Mouse (Mus musculus) midbrain, embryonic 13.5 days (tissue): ENCODE measurements around the gene Prim2. TPM values are rescaled to one million over a fixed set of nuclear protein-coding genes. Genes with fewer than 3 reads are reported as not detected.

Experiments used
- ATAC-seq: fragments of 200-750 bp; cut with Nextera tagmentation; 2 replicates; pipeline ENCODE4 v1.8.0; 2017; ENCODE audit warnings: mild to moderate bottlenecking, moderate TSS enrichment, moderate library complexity
- H3K27ac ChIP-seq: fragments of 300-500 bp; sonication (generic); 2 replicates; pipeline ENCODE4 v1.5.1; 2015; ENCODE audit warnings: inconsistent platforms, mild to moderate bottlenecking, moderate library complexity
- H3K27me3 ChIP-seq: fragments of 300-500 bp; sonication (generic); 2 replicates; pipeline ENCODE4 v1.6.1; 2015; ENCODE audit warnings: mild to moderate bottlenecking, inconsistent platforms
- H3K36me3 ChIP-seq: fragments of 300-500 bp; sonication (generic); 2 replicates; pipeline ENCODE4 v1.6.1; 2015; ENCODE audit warnings: mild to moderate bottlenecking, inconsistent platforms
- H3K4me1 ChIP-seq: fragments of 300-500 bp; sonication (generic); replicated peaks from 2 replicates; pipeline ENCODE4 v1.6.1; 2015; ENCODE audit warnings: inconsistent platforms
- H3K4me2 ChIP-seq: fragments of 300-500 bp; sonication (generic); replicated peaks from 2 replicates; pipeline ENCODE4 v1.6.1; 2015; ENCODE audit warnings: moderate library complexity, mild to moderate bottlenecking, inconsistent platforms
- H3K4me3 ChIP-seq: fragments of 300-500 bp; sonication (generic); replicated peaks from 2 replicates; pipeline ENCODE4 v1.5.1; 2015; ENCODE audit warnings: mild to moderate bottlenecking, inconsistent platforms
- H3K9ac ChIP-seq: fragments of 300-500 bp; sonication (generic); replicated peaks from 2 replicates; pipeline ENCODE4 v1.6.1; 2015; ENCODE audit warnings: mild to moderate bottlenecking, inconsistent platforms
- H3K9me3 ChIP-seq: fragments of 300-500 bp; sonication (generic); 2 replicates; pipeline ENCODE4 v1.6.1; 2016; ENCODE audit warnings: mild to moderate bottlenecking, inconsistent platforms
- WGBS: fragments of 180-500 bp; shearing (Covaris S2); methylation state at CpG from one replicate; pipeline ENCODE4 v1.1.7; 2015; 5-methylcytosine and 5-hydroxymethylcytosine counted together
- polyA plus RNA-seq: library from polyadenylated mRNA; unstranded; fragments of >200 nt; fragmentation: Nextera tagmentation; extraction: Ambion mirVana; gene quantifications from 2 replicates; pipeline ENCODE4 v1.2.1, GENCODE M21; 2015

Prim2 gene
- polyA plus RNA-seq, 1 experiment from 2014 or later: 27.7 TPM

DNA sequence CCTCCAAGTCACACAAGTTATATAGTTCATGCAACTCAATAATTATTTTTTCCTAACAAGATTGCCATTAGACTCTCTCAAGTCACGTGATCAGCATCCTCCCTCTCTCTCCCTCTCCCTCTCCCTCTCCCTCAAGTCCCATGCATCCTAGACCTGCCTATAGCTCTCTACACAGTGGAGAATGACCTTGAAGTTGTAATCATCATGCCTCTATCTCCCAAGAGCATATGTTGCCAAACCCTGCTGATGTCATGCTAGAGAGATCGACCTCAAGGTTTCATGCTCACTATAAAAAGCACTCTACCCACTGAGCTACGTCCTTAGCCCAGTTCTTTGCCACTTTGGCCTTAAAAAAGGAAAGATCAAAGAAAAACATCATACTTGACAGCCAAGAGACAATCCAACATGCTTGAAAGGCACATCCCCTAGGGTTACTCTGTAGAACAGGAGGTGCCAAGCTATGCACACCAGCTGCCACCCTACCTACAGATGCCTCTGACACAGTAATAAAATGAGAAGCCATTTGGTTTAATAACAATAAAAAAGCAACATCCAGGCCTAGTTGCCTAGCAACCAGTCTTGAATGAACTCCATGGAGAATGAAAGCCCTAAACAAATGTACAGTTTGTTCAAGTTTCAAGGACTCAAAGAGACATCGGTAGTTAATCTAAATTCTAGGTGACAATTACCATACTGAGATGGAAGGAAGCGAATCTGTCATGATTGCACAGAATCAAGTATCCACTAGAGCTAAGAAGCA lies 138.3 kb downstream of the Prim2 start:
- Histone ChIP-seq H3K27me3 (no peaks in the 10 kb centered on the region), H3K4me3 (no peak overlapping the region), H3K27ac (no peak overlapping the region), H3K4me2 (no peak overlapping the region), H3K36me3 (no peaks in the 10 kb centered on the region), H3K9ac (no peak overlapping the region), H3K4me1 (peaks cover 24% of the 10 kb centered on the region), H3K9me3 (no peaks in the 10 kb centered on the region)
- peak; percentile 68 for ATAC-seq
- WGBS: 57% methylated on average over 5 of the region's 5 CpGs

- Histone ChIP-seq H3K27me3 (no peaks in the 10 kb centered on the region), H3K36me3 (no peaks in the 10 kb centered on the region), H3K9me3 (no peaks in the 10 kb centered on the region), H3K4me3 (no peak overlapping the region), H3K4me1 (peaks cover 24% of the 10 kb centered on the region), H3K9ac (no peak overlapping the region), H3K4me2 (no peak overlapping the region), H3K27ac (no peak overlapping the region)
- 98% methylated on average over 2 of the region's 2 CpGs for WGBS
- no peak for ATAC-seq
These were observed 139.1 kb downstream of the Prim2 start for GRCm38 (mm10) chr1:33530491-33530890.

GRCm38 (mm10) chr1:33529543-33530232 lies 139.9 kb downstream of the Prim2 start:
- no peak overlapping the region for H3K9ac ChIP-seq
- no peak for ATAC-seq
- peaks cover 24% of the 10 kb centered on the region for H3K4me1 ChIP-seq
- no peaks in the 10 kb centered on the region for H3K36me3 ChIP-seq
- H3K9me3 ChIP-seq: no peaks in the 10 kb centered on the region
- no peak overlapping the region for H3K27ac ChIP-seq
- WGBS: 95% methylated on average over 8 of the region's 8 CpGs
- H3K27me3 ChIP-seq: no peaks in the 10 kb centered on the region
- H3K4me3 ChIP-seq: no peak overlapping the region
- no peak overlapping the region for H3K4me2 ChIP-seq

DNA sequence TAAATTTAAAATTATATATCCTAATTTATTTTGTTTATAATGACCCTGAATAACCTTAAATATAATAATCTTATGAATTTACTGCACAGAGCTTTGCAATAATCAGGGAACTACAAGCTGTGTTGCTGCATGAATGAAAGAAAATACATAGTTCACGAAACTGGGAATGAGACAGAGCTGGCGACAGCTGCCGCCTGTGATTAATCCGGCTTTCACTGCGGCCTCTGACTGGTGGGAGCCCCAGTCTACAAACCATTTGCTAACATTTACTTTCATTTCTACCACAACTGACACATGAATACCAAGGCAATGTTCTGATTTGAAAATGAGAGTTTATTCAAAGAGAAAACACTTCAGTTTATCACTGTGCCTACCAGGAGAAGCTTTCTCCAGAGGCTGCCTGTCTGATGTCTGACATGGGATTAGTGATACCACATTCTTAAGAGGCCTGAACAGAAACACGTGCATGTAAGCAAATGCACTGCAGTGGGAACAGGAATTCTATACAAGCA lies 142.2 kb downstream of the Prim2 start:
- 27% methylated on average over 6 of the region's 6 CpGs for WGBS

DNA sequence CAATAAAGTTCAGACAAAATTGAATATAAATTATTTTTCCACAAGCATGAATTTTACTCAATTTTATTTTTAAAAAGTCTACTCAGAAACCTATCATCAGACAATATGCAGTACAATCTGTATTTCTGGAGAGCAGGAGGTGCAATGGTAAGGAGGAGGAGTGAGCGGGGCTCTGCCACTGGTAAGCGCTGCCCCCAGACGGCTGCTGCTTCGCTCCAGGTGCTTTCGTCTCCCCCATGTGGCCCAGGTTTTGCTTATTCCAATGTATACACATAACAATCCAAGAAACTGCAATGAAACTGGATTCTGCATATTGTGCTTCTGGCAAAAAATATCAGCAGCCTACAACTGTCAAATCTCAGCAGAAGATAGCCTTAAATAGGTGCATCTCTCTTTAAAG lies 146.4 kb downstream of the Prim2 start:
- Histone ChIP-seq H3K27me3 (no peaks in the 10 kb centered on the region), H3K4me1 (peaks cover 12% of the 10 kb centered on the region), H3K36me3 (no peaks in the 10 kb centered on the region), H3K4me2 (no peak overlapping the region), H3K4me3 (no peak overlapping the region), H3K9ac (no peak overlapping the region), H3K9me3 (no peaks in the 10 kb centered on the region), H3K27ac (no peak overlapping the region)
- 85% methylated on average over 5 of the region's 5 CpGs for WGBS
- no peak for ATAC-seq

More for the DNA sequence above, 142.2 kb downstream of the Prim2 start:
- Histone ChIP-seq H3K9ac (no peak overlapping the region), H3K4me2 (no peak overlapping the region), H3K27ac (peak overlapping the region; percentile 61), H3K4me3 (no peak overlapping the region), H3K9me3 (no peaks in the 10 kb centered on the region), H3K27me3 (no peaks in the 10 kb centered on the region), H3K4me1 (peaks cover 24% of the 10 kb centered on the region), H3K36me3 (no peaks in the 10 kb centered on the region)
- peak; percentile 29; the same call in 1 of the 2 replicates for ATAC-seq

DNA sequence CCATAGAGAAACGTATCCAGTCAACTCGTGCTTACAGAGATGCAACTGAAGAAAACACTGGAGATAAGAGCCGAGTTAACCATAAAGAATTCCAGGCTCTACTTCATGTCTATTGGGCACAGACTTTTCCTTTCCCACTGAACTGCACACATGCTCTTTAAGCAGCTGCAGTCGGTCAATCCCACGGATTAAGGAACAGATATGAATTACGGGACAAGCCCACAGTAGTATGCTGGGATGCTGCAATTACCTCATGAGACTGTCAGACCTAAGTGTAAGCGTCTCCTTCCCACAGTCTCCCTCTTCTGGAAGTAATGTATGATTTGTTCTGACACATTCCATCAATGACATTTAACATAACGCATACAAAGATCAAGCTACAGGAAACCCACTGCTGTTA lies 154.5 kb downstream of the Prim2 start:
- Histone ChIP-seq H3K4me2 (no peak overlapping the region), H3K27ac (no peak overlapping the region), H3K4me3 (no peak overlapping the region), H3K36me3 (no peaks in the 10 kb centered on the region), H3K4me1 (no peaks in the 10 kb centered on the region), H3K9ac (no peak overlapping the region), H3K9me3 (no peaks in the 10 kb centered on the region), H3K27me3 (no peaks in the 10 kb centered on the region)
- 87% methylated on average over 8 of the region's 8 CpGs for WGBS
- no peak for ATAC-seq

DNA sequence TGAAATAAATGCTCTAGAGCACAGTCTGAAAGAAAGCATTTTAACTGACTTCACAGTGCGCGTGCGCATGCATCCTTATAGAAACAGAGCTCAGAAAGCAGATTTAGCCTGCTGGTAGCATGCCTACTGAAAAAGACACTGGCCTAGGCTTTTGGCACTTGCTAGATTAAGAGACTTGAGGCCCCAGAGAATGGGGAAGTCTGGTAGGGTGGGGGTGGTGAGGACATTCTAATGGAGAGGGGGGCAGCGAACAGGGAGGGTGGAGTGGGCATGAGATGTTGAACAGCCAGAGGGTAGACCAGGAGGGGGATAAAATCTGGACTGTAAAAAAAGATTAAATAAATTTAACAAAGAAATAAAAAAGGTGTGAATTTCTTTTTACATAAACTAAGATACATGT lies 158.3 kb downstream of the Prim2 start:
- no peak overlapping the region for H3K4me3 ChIP-seq
- WGBS: 91% methylated on average over 4 of the region's 4 CpGs
- no peaks in the 10 kb centered on the region for H3K4me1 ChIP-seq
- no peak overlapping the region for H3K4me2 ChIP-seq
- H3K9ac ChIP-seq: no peak overlapping the region
- H3K9me3 ChIP-seq: no peaks in the 10 kb centered on the region
- H3K36me3 ChIP-seq: no peaks in the 10 kb centered on the region
- H3K27ac ChIP-seq: no peak overlapping the region
- no peak for ATAC-seq
- no peaks in the 10 kb centered on the region for H3K27me3 ChIP-seq

GRCm38 (mm10) chr1:33504371-33504770 lies 165.2 kb downstream of the Prim2 start:
- 94% methylated on average over 5 of the region's 5 CpGs for WGBS
- H3K27me3 ChIP-seq: no peaks in the 10 kb centered on the region
- H3K4me3 ChIP-seq: no peak overlapping the region
- H3K36me3 ChIP-seq: no peaks in the 10 kb centered on the region
- no peak overlapping the region for H3K4me2 ChIP-seq
- H3K9ac ChIP-seq: no peak overlapping the region
- H3K27ac ChIP-seq: no peak overlapping the region
- H3K9me3 ChIP-seq: no peaks in the 10 kb centered on the region
- ATAC-seq: no peak
- 0 out of 2 replicates have a peak, but pooled peaks cover 6% of the 10 kb centered on the region for H3K4me1 ChIP-seq

GRCm38 (mm10) chr1:33502890-33503289 lies 166.7 kb downstream of the Prim2 start:
- H3K36me3 ChIP-seq: no peaks in the 10 kb centered on the region
- 89% methylated on average over 7 of the region's 7 CpGs for WGBS
- H3K9me3 ChIP-seq: no peaks in the 10 kb centered on the region
- 0 out of 2 replicates have a peak, but pooled peaks cover 6% of the 10 kb centered on the region for H3K4me1 ChIP-seq
- H3K27ac ChIP-seq: no peak overlapping the region
- H3K9ac ChIP-seq: no peak overlapping the region
- ATAC-seq: no peak
- no peak overlapping the region for H3K4me3 ChIP-seq
- H3K4me2 ChIP-seq: no peak overlapping the region
- H3K27me3 ChIP-seq: no peaks in the 10 kb centered on the region

GRCm38 (mm10) chr1:33502298-33502697 lies 167.3 kb downstream of the Prim2 start:
- Histone ChIP-seq H3K4me1 (0 out of 2 replicates have a peak, but pooled peaks cover 6% of the 10 kb centered on the region), H3K4me3 (no peak overlapping the region), H3K9ac (no peak overlapping the region), H3K4me2 (no peak overlapping the region), H3K36me3 (no peaks in the 10 kb centered on the region), H3K27ac (no peak overlapping the region), H3K27me3 (no peaks in the 10 kb centered on the region), H3K9me3 (no peaks in the 10 kb centered on the region)
- 55% methylated on average over 1 of the region's 1 CpGs for WGBS
- ATAC-seq: no peak

- Histone ChIP-seq H3K9ac (no peak overlapping the region), H3K9me3 (no peaks in the 10 kb centered on the region), H3K27ac (no peak overlapping the region; the same call in 1 of the 2 replicates), H3K4me1 (peaks cover 17% of the 10 kb centered on the region), H3K27me3 (no peaks in the 10 kb centered on the region), H3K4me3 (no peak overlapping the region), H3K4me2 (no peak overlapping the region), H3K36me3 (no peaks in the 10 kb centered on the region)
- 82% methylated on average over 9 of the region's 9 CpGs for WGBS
- no peak for ATAC-seq
These were observed 169.5 kb downstream of the Prim2 start for GRCm38 (mm10) chr1:33500111-33500510.

DNA sequence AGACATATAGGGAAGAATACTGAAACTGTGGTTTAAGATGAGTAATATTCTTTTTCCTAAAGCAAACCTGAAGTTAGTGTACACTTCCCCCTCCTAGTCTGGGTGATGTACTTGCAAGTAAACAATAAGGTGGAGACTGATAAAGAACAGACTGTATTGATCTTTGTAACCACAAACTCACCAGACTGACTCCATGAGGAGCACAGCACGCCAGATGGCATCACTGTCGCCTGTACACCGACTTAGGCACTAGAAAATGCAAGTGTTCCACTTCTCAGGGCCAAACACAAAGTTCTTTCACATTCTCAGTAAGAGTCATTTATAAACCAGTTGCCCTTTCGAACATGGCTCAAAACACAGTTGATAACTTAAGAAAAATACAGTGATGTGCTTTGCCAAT lies 170.0 kb downstream of the Prim2 start:
- 85% methylated on average over 4 of the region's 4 CpGs for whole genome bisulfite sequencing
- Histone ChIP-seq H3K27ac (no peak overlapping the region; the same call in 1 of the 2 replicates), H3K27me3 (no peaks in the 10 kb centered on the region), H3K36me3 (no peaks in the 10 kb centered on the region), H3K4me2 (no peak overlapping the region), H3K4me3 (no peak overlapping the region), H3K9ac (no peak overlapping the region), H3K9me3 (no peaks in the 10 kb centered on the region), H3K4me1 (peaks cover 22% of the 10 kb centered on the region)
- ATAC-seq: no peak
